Mouse (Mus musculus) intestine, embryonic 15.5 days (tissue): ENCODE measurements around the gene Thsd4. TPM values are rescaled to one million over a fixed set of nuclear protein-coding genes. Genes with fewer than 3 reads are reported as not detected.

Experiments used
- ATAC-seq: fragments of 200-750 bp; cut with Nextera tagmentation; 2 replicates; pipeline ENCODE4 v1.8.0; 2017; ENCODE audit warnings: moderate TSS enrichment, moderate library complexity
- H3K27ac ChIP-seq: fragments of 300-500 bp; sonication (generic); 2 replicates; pipeline ENCODE4 v1.5.1; 2015; ENCODE audit warnings: mild to moderate bottlenecking, inconsistent platforms
- H3K27me3 ChIP-seq: fragments of 300-500 bp; sonication (generic); replicated peaks from 2 replicates; pipeline ENCODE4 v1.6.1; 2015; ENCODE audit warnings: inconsistent platforms
- H3K36me3 ChIP-seq: fragments of 300-500 bp; sonication (generic); 2 replicates; pipeline ENCODE4 v1.6.1; 2015; ENCODE audit warnings: inconsistent platforms
- H3K4me1 ChIP-seq: fragments of 300-500 bp; sonication (generic); replicated peaks from 2 replicates; pipeline ENCODE4 v1.6.1; 2015; ENCODE audit warnings: inconsistent platforms
- H3K4me2 ChIP-seq: fragments of 300-500 bp; sonication (generic); replicated peaks from 2 replicates; pipeline ENCODE4 v1.6.1; 2015; ENCODE audit warnings: mild to moderate bottlenecking, inconsistent platforms
- H3K4me3 ChIP-seq: fragments of 300-500 bp; sonication (generic); replicated peaks from 2 replicates; pipeline ENCODE4 v1.5.1; 2015; ENCODE audit warnings: inconsistent platforms
- H3K9ac ChIP-seq: fragments of 300-500 bp; sonication (generic); 2 replicates; pipeline ENCODE4 v1.6.1; 2015; ENCODE audit warnings: inconsistent platforms
- H3K9me3 ChIP-seq: fragments of 300-500 bp; sonication (generic); 2 replicates; pipeline ENCODE4 v1.6.1; 2016; ENCODE audit warnings: inconsistent platforms
- WGBS: fragments of 180-500 bp; shearing (Covaris S2); methylation state at CpG from one replicate; pipeline ENCODE4 v1.1.7; 2015; 5-methylcytosine and 5-hydroxymethylcytosine counted together
- polyA plus RNA-seq: library from polyadenylated mRNA; unstranded; fragments of >200 nt; fragmentation: Nextera tagmentation; extraction: Ambion mirVana; gene quantifications from 2 replicates; pipeline ENCODE4 v1.2.1, GENCODE M21; 2015

Thsd4 gene
- polyA plus RNA-seq, 1 experiment from 2014 or later = 23.2 TPM

DNA sequence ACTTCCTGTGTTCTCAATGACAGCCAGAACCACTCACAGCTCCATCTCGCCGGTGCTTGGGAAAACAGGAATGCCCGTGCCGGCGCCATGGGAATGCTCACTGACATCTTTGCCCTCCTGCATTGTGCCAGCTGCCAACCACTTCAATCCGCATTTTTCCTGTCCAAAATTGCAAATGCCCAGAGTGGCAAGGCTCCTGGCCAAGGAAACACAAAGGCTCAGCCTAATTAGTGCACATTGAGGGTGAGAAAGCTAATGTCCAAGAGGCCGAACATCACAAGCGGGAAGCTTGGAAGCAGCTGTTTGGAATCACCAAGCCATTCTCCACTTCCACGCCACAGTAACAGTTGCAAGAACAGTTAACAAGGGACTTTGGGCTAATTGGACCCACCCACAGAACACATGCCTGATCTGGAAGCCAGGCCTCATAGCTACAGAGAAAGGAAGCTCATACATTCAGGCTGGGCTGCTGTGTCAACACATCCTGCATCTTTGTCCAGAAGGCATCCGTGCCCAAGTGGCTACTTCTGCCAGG is 210.2 kb downstream of the Thsd4 start:
- Histone ChIP-seq H3K36me3 (no peaks in the 10 kb centered on the region), H3K27me3 (no peaks in the 10 kb centered on the region), H3K4me2 (no peak overlapping the region), H3K9ac (no peak overlapping the region), H3K4me1 (peaks cover 52% of the 10 kb centered on the region), H3K9me3 (no peaks in the 10 kb centered on the region), H3K4me3 (no peak overlapping the region), H3K27ac (peak overlapping the region; percentile 52)
- 55% methylated on average over 10 of the region's 10 CpGs for WGBS
- no peak for ATAC-seq

GRCm38 (mm10) chr9:60310741-60311317 is 211.0 kb downstream of the Thsd4 start:
- H3K4me1 ChIP-seq = peaks cover 48% of the 10 kb centered on the region
- no peaks in the 10 kb centered on the region for H3K36me3 ChIP-seq
- no peaks in the 10 kb centered on the region for H3K27me3 ChIP-seq
- no peak for ATAC-seq
- H3K4me2 ChIP-seq = no peak overlapping the region
- H3K4me3 ChIP-seq = no peak overlapping the region
- WGBS = 63% methylated on average over 8 of the region's 8 CpGs
- H3K9me3 ChIP-seq = no peaks in the 10 kb centered on the region
- no peak overlapping the region for H3K9ac ChIP-seq
- 0 out of 2 replicates have a peak overlapping the region, but pooled peaks have one; percentile 49 for H3K27ac ChIP-seq

- Histone ChIP-seq H3K4me3 (no peak overlapping the region), H3K4me2 (no peak overlapping the region), H3K9me3 (no peaks in the 10 kb centered on the region), H3K9ac (no peak overlapping the region), H3K36me3 (no peaks in the 10 kb centered on the region), H3K27me3 (no peaks in the 10 kb centered on the region), H3K27ac (peak overlapping the region; percentile 49), H3K4me1 (peaks cover 48% of the 10 kb centered on the region)
- ATAC-seq = no peak
- WGBS = 59% methylated on average over 16 of the region's 16 CpGs
These were observed 211.8 kb downstream of the Thsd4 start for GRCm38 (mm10) chr9:60309786-60310711.

DNA sequence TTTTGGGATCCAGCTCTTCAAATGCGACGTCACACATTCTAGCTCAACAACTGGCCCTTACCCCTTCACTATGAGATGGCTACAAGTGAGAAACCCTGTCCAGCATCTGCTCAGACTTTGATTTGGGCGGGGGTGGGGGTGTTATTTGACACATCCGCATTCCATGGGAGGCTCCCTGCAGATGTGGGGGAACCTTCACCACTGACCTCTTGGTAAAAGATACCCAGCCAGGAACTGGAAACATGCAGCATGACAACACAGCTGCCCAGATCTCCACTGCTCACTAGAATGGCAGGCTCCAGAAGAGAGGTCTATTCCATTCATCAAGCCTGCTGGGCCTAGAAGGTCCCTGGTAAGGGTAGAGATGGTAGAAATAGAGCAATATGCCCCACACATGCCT is 213.7 kb downstream of the Thsd4 start:
- H3K4me1 ChIP-seq = peaks cover 49% of the 10 kb centered on the region
- WGBS = 62% methylated on average over 4 of the region's 4 CpGs

DNA sequence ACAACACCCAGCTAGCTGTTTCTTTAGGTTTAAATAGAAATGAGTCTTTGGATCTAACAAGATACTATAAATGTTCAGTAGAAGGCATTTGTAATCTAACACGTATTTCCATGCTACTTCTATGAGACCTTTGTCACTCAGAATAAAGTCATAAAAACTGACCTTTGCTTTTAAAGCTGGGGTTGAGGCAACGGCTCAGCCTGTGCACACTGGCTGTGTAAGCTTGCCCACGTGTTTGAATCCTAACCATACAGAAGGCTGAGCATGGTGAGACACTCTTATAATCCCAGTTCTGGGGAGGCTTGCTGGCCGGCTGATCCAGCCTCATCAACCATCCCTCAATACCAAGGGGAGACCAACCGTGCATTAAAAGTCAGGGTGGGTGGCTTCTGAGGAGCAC is 214.4 kb downstream of the Thsd4 start:
- Histone ChIP-seq H3K9me3 (no peaks in the 10 kb centered on the region), H3K9ac (no peak overlapping the region), H3K27ac (peak overlapping the region; percentile 76), H3K4me1 (peaks cover 47% of the 10 kb centered on the region), H3K36me3 (no peaks in the 10 kb centered on the region), H3K27me3 (no peaks in the 10 kb centered on the region), H3K4me3 (no peak overlapping the region), H3K4me2 (no peak overlapping the region)
- 64% methylated on average over 5 of the region's 5 CpGs for WGBS
- peak; percentile 86 for ATAC-seq

More for the DNA sequence above, 213.7 kb downstream of the Thsd4 start:
- ATAC-seq = no peak
- Histone ChIP-seq H3K4me3 (no peak overlapping the region), H3K9ac (no peak overlapping the region), H3K36me3 (no peaks in the 10 kb centered on the region), H3K27ac (0 out of 2 replicates have a peak overlapping the region, but pooled peaks have one; percentile 76), H3K27me3 (no peaks in the 10 kb centered on the region), H3K4me2 (no peak overlapping the region), H3K9me3 (no peaks in the 10 kb centered on the region)

- H3K4me1 ChIP-seq = peaks cover 37% of the 10 kb centered on the region
- peak; percentile 52; the same call in 1 of the 2 replicates for ATAC-seq
- peak overlapping the region; percentile 68 for H3K27ac ChIP-seq
- no peaks in the 10 kb centered on the region for H3K27me3 ChIP-seq
- H3K9ac ChIP-seq = no peak overlapping the region
- 70% methylated on average over 4 of the region's 4 CpGs for WGBS
- no peaks in the 10 kb centered on the region for H3K36me3 ChIP-seq
- no peaks in the 10 kb centered on the region for H3K9me3 ChIP-seq
- no peak overlapping the region for H3K4me2 ChIP-seq
- no peak overlapping the region for H3K4me3 ChIP-seq
These were observed 215.6 kb downstream of the Thsd4 start for GRCm38 (mm10) chr9:60306241-60306640.

GRCm38 (mm10) chr9:60305204-60305840 is 216.5 kb downstream of the Thsd4 start:
- Histone ChIP-seq H3K4me1 (peaks cover 29% of the 10 kb centered on the region), H3K36me3 (peaks cover 4% of the 10 kb centered on the region; the same call in 1 of the 2 replicates), H3K27ac (peak overlapping the region; percentile 49; the same call in 1 of the 2 replicates), H3K9ac (no peak overlapping the region), H3K4me2 (no peak overlapping the region), H3K9me3 (no peaks in the 10 kb centered on the region), H3K27me3 (no peaks in the 10 kb centered on the region), H3K4me3 (no peak overlapping the region)
- WGBS = 87% methylated on average over 2 of the region's 2 CpGs
- peak; percentile 42 for ATAC-seq

- H3K4me1 ChIP-seq = no peaks in the 10 kb centered on the region
These were observed 225.6 kb downstream of the Thsd4 start for GRCm38 (mm10) chr9:60296276-60296675.

GRCm38 (mm10) chr9:60295199-60295598 is 226.6 kb downstream of the Thsd4 start:
- Histone ChIP-seq H3K36me3 (no peaks in the 10 kb centered on the region), H3K27ac (no peak overlapping the region), H3K27me3 (no peaks in the 10 kb centered on the region), H3K4me3 (no peak overlapping the region), H3K9me3 (no peaks in the 10 kb centered on the region), H3K4me2 (no peak overlapping the region), H3K9ac (no peak overlapping the region), H3K4me1 (no peaks in the 10 kb centered on the region)
- 54% methylated on average over 6 of the region's 6 CpGs for WGBS
- ATAC-seq = no peak

More at GRCm38 (mm10) chr9:60296276-60296675, 225.6 kb downstream of the Thsd4 start:
- H3K27ac ChIP-seq = no peak overlapping the region
- no peak overlapping the region for H3K4me3 ChIP-seq
- no peak for ATAC-seq
- WGBS = 91% methylated on average over 2 of the region's 2 CpGs
- H3K36me3 ChIP-seq = peaks cover 4% of the 10 kb centered on the region; the same call in 1 of the 2 replicates
- no peak overlapping the region for H3K9ac ChIP-seq
- H3K9me3 ChIP-seq = no peaks in the 10 kb centered on the region
- no peak overlapping the region for H3K4me2 ChIP-seq
- no peaks in the 10 kb centered on the region for H3K27me3 ChIP-seq

DNA sequence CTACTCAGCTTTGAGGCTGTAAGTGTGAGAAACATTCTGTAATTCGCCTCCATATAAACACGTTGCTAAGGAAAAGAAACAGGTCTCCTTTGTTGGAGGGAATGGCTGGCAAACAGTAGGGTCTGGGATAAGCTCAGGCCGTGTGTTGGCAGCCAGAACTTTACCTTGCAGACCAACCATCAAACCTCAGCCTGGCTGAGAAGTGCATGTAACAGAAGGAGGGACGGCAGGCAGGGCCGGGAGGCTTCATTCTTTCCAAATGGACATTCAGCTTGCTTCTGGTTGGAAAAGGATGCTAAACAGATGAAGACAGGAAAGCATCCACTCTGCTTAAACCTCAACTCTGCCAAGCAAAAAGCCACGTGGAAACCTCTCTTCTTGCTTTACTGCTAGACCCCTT is 228.7 kb downstream of the Thsd4 start:
- no peaks in the 10 kb centered on the region; the same call in 1 of the 2 replicates for H3K36me3 ChIP-seq
- ATAC-seq = no peak
- H3K4me3 ChIP-seq = no peak overlapping the region
- H3K9me3 ChIP-seq = no peaks in the 10 kb centered on the region
- 68% methylated on average over 6 of the region's 6 CpGs for WGBS
- H3K27ac ChIP-seq = no peak overlapping the region
- H3K27me3 ChIP-seq = no peaks in the 10 kb centered on the region
- H3K4me2 ChIP-seq = no peak overlapping the region
- no peak overlapping the region for H3K9ac ChIP-seq
- H3K4me1 ChIP-seq = 0 out of 2 replicates have a peak, but pooled peaks cover 6% of the 10 kb centered on the region

- Histone ChIP-seq H3K9me3 (no peaks in the 10 kb centered on the region), H3K4me3 (no peak overlapping the region), H3K27me3 (no peaks in the 10 kb centered on the region), H3K9ac (no peak overlapping the region), H3K4me1 (0 out of 2 replicates have a peak, but pooled peaks cover 6% of the 10 kb centered on the region), H3K27ac (no peak overlapping the region), H3K4me2 (no peak overlapping the region), H3K36me3 (no peaks in the 10 kb centered on the region; the same call in 1 of the 2 replicates)
- WGBS = 75% methylated on average over 8 of the region's 8 CpGs
- ATAC-seq = no peak
These were observed 231.1 kb downstream of the Thsd4 start for GRCm38 (mm10) chr9:60290780-60291179.

DNA sequence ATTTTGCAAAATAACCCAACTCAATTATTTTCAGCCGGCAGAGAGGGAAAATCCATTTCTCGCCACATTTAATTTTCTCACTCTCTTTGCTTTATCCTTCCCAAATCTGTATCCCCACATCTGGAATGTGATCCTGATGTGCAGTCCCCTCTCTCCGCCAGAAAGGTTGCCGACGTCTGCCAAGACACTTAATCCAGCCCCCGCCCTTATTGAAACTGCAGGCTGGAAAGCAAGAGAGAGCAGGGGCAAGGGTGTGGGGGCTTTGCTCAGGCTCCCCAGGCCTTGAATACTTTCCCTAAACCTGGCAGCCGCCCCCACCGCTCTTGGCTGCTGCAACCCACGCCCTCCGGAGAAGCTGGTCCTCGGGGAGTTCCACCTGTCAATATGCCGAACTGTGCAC is 233.1 kb downstream of the Thsd4 start:
- no peaks in the 10 kb centered on the region for H3K27me3 ChIP-seq
- whole genome bisulfite sequencing = 74% methylated on average over 12 of the region's 12 CpGs
- H3K27ac ChIP-seq = no peak overlapping the region
- 0 out of 2 replicates have a peak, but pooled peaks cover 6% of the 10 kb centered on the region for H3K4me1 ChIP-seq
- no peak for ATAC-seq
- no peaks in the 10 kb centered on the region; the same call in 1 of the 2 replicates for H3K36me3 ChIP-seq
- no peak overlapping the region for H3K4me3 ChIP-seq
- H3K9me3 ChIP-seq = no peaks in the 10 kb centered on the region
- no peak overlapping the region for H3K4me2 ChIP-seq
- no peak overlapping the region for H3K9ac ChIP-seq
